Mouse (Mus musculus): ENCODE data around the gene Tmem50b. TPM values are rescaled to one million over a fixed set of nuclear protein-coding genes. Genes with fewer than 3 reads are reported as not detected.
A peak's percentile ranks its signal among the peaks of the same experiment; 100 is the strongest.

Gene Tmem50b
- polyA plus RNA-seq, 1 experiment: 19.6 TPM

- H3K4me1 ChIP-seq (ENCODE audit: control insufficient read depth, insufficient read depth, insufficient read length): peaks cover 23% of the 10 kb centered on the region
- H3K27ac ChIP-seq (ENCODE audit: insufficient read depth, low read length): peak within 1 kb of the TSS; percentile 97
- DNase-seq (ENCODE audit: low read depth in 1 of 2, low spot score in 2 of 2): peak in 1 of 2 experiments; percentile 67
- no peak for TF ChIP-seq CTCF (IDR thresholded peaks at IDR 0.05; ENCODE audit: extremely low read depth, insufficient read depth, insufficient read length, insufficient replicate concordance)
- peak; percentile 74 for TF ChIP-seq POLR2A (IDR thresholded peaks at IDR 0.05; ENCODE audit: low read depth, low read length)
- H3K4me3 ChIP-seq (ENCODE audit: extremely low read depth, insufficient read depth, insufficient read length): peak within 1 kb of the TSS; percentile 86
- H3K36me3 ChIP-seq (ENCODE audit: control insufficient read depth, insufficient read depth, low read length): peaks cover 11% of the 10 kb centered on the region
- no peaks in the 10 kb centered on the region for H3K27me3 ChIP-seq (ENCODE audit: control insufficient read depth, insufficient read depth, low read length)
- under 1% methylated on average over 72 of the region's 74 CpGs for WGBS
These were observed 50.5 kb downstream of the Tmem50b start, which contains the start of gene Ifngr2 for GRCm38 (mm10) chr16:91546836-91547741. TSS of gene Ifngr2 (plus strand) at chr16:91547072.

GRCm38 (mm10) chr16:91546391-91546835 is 51.2 kb downstream of the Tmem50b start:
- 2% methylated on average over 14 of the region's 14 CpGs for WGBS
- TF ChIP-seq POLR2A (IDR thresholded peaks at IDR 0.05; ENCODE audit: low read depth, low read length) (no peak; the same call in 1 of the 2 replicates), CTCF (IDR thresholded peaks at IDR 0.05; ENCODE audit: extremely low read depth, insufficient read depth, insufficient read length, insufficient replicate concordance) (no peak)
- no peaks in the 10 kb centered on the region for H3K27me3 ChIP-seq (ENCODE audit: control insufficient read depth, insufficient read depth, low read length)
- peak overlapping the region; percentile 64 for H3K4me3 ChIP-seq (ENCODE audit: extremely low read depth, insufficient read depth, insufficient read length)
- peaks cover 7% of the 10 kb centered on the region; the same call in 1 of the 2 replicates for H3K36me3 ChIP-seq (ENCODE audit: control insufficient read depth, insufficient read depth, low read length)
- peaks cover 23% of the 10 kb centered on the region for H3K4me1 ChIP-seq (ENCODE audit: control insufficient read depth, insufficient read depth, insufficient read length)
- H3K27ac ChIP-seq (ENCODE audit: insufficient read depth, low read length): peak overlapping the region; percentile 97
- DNase-seq (ENCODE audit: low read depth in 1 of 2, low spot score in 2 of 2): peak in 1 of 2 experiments; percentile 58

- H3K27ac ChIP-seq (ENCODE audit: insufficient read depth, low read length): peak overlapping the region; percentile 97
- peaks cover 3% of the 10 kb centered on the region; the same call in 1 of the 2 replicates for H3K36me3 ChIP-seq (ENCODE audit: control insufficient read depth, insufficient read depth, low read length)
- H3K4me1 ChIP-seq (ENCODE audit: control insufficient read depth, insufficient read depth, insufficient read length): peaks cover 21% of the 10 kb centered on the region
- H3K27me3 ChIP-seq (ENCODE audit: control insufficient read depth, insufficient read depth, low read length): no peaks in the 10 kb centered on the region
- peak in 1 of 2 experiments; percentile 60 for DNase-seq (ENCODE audit: low read depth in 1 of 2, low spot score in 2 of 2)
- peak overlapping the region; percentile 64; the same call in 1 of the 2 replicates for H3K4me3 ChIP-seq (ENCODE audit: extremely low read depth, insufficient read depth, insufficient read length)
- TF ChIP-seq CTCF (IDR thresholded peaks at IDR 0.05; ENCODE audit: extremely low read depth, insufficient read depth, insufficient read length, insufficient replicate concordance) (no peak), POLR2A (IDR thresholded peaks at IDR 0.05; ENCODE audit: low read depth, low read length) (peak; percentile 51; the same call in 1 of the 2 replicates)
- 4% methylated on average over 10 of the region's 10 CpGs for WGBS
These were observed 51.9 kb downstream of the Tmem50b start for GRCm38 (mm10) chr16:91545597-91546281.

- H3K4me1 ChIP-seq (ENCODE audit: control insufficient read depth, insufficient read depth, insufficient read length): peaks cover 15% of the 10 kb centered on the region
- no peak overlapping the region for H3K4me3 ChIP-seq (ENCODE audit: extremely low read depth, insufficient read depth, insufficient read length)
- no peaks in the 10 kb centered on the region for H3K27me3 ChIP-seq (ENCODE audit: control insufficient read depth, insufficient read depth, low read length)
- TF ChIP-seq POLR2A (IDR thresholded peaks at IDR 0.05; ENCODE audit: low read depth, low read length) (no peak), CTCF (IDR thresholded peaks at IDR 0.05; ENCODE audit: extremely low read depth, insufficient read depth, insufficient read length, insufficient replicate concordance) (no peak)
- 93% methylated on average over 1 of the region's 1 CpGs for WGBS
- H3K27ac ChIP-seq (ENCODE audit: insufficient read depth, low read length): no peak overlapping the region
- DNase-seq (ENCODE audit: low read depth in 1 of 2, low spot score in 2 of 2): no peak
- H3K36me3 ChIP-seq (ENCODE audit: control insufficient read depth, insufficient read depth, low read length): no peaks in the 10 kb centered on the region
These were observed 54.0 kb downstream of the Tmem50b start for GRCm38 (mm10) chr16:91543619-91544018.

GRCm38 (mm10) chr16:91541573-91542081 is 56.0 kb downstream of the Tmem50b start:
- H3K4me1 ChIP-seq (ENCODE audit: control insufficient read depth, insufficient read depth, insufficient read length): peaks cover 26% of the 10 kb centered on the region

GRCm38 (mm10) chr16:91538513-91538912 is 59.1 kb downstream of the Tmem50b start:
- Histone ChIP-seq H3K27ac (ENCODE audit: insufficient read depth, low read length) (peak overlapping the region; percentile 78), H3K27me3 (ENCODE audit: control insufficient read depth, insufficient read depth, low read length) (no peaks in the 10 kb centered on the region), H3K36me3 (ENCODE audit: control insufficient read depth, insufficient read depth, low read length) (no peaks in the 10 kb centered on the region), H3K4me1 (ENCODE audit: control insufficient read depth, insufficient read depth, insufficient read length) (peaks cover 15% of the 10 kb centered on the region; the same call in 1 of the 2 replicates), H3K4me3 (ENCODE audit: extremely low read depth, insufficient read depth, insufficient read length) (no peak overlapping the region)
- WGBS: 13% methylated on average over 9 of the region's 9 CpGs
- no peak for TF ChIP-seq POLR2A (IDR thresholded peaks at IDR 0.05; ENCODE audit: low read depth, low read length)
- no peak for TF ChIP-seq CTCF (IDR thresholded peaks at IDR 0.05; ENCODE audit: extremely low read depth, insufficient read depth, insufficient read length, insufficient replicate concordance)
- peak in 1 of 2 experiments; percentile 41 for DNase-seq (ENCODE audit: low read depth in 1 of 2, low spot score in 2 of 2)

More at GRCm38 (mm10) chr16:91541573-91542081, 56.0 kb downstream of the Tmem50b start:
- 52% methylated on average over 10 of the region's 10 CpGs for WGBS
- no peak for DNase-seq (ENCODE audit: low read depth in 1 of 2, low spot score in 2 of 2)
- no peaks in the 10 kb centered on the region for H3K27me3 ChIP-seq (ENCODE audit: control insufficient read depth, insufficient read depth, low read length)
- no peak overlapping the region for H3K4me3 ChIP-seq (ENCODE audit: extremely low read depth, insufficient read depth, insufficient read length)
- H3K36me3 ChIP-seq (ENCODE audit: control insufficient read depth, insufficient read depth, low read length): no peaks in the 10 kb centered on the region
- TF ChIP-seq POLR2A (IDR thresholded peaks at IDR 0.05; ENCODE audit: low read depth, low read length) (no peak), CTCF (IDR thresholded peaks at IDR 0.05; ENCODE audit: extremely low read depth, insufficient read depth, insufficient read length, insufficient replicate concordance) (no peak)
- H3K27ac ChIP-seq (ENCODE audit: insufficient read depth, low read length): no peak overlapping the region

Data from spleen, adult 2 months (tissue).